Mouse (Mus musculus) G1E (cell line): Measurements from ENCODE around the gene Gm26727. TPM values are rescaled to one million over a fixed set of nuclear protein-coding genes. Genes with fewer than 3 reads are reported as not detected.
"Not testable (repeated sequence)": the region's sequence is repeated elsewhere in the genome, so short reads cannot be mapped to it uniquely, and the experiment has no call there.

Experiments
- ATAC-seq: 2 replicates; pipeline ENCODE4 v1.8.0; 2016; ENCODE audit warnings: mild to moderate bottlenecking; ENCODE audit not compliant: insufficient number of reproducible peaks, poor library complexity, low FRiP score, severe bottlenecking; ENCODE audit errors: extremely low read depth
- DNase-seq: peaks from one replicate; pipeline ENCODE4 v3.0.0; 2012; ENCODE audit warnings: low spot score
- H3K27me3 ChIP-seq: 2 replicates; pipeline ENCODE4 v1.6.1; 2012; ENCODE audit warnings: mild to moderate bottlenecking, low read length, inconsistent platforms; ENCODE audit not compliant: insufficient read depth
- H3K36me3 ChIP-seq: replicated peaks from 2 replicates; pipeline ENCODE3; 2012; ENCODE audit warnings: mild to moderate bottlenecking, inconsistent platforms
- H3K4me1 ChIP-seq: 2 replicates; pipeline ENCODE4 v1.6.1; 2012; ENCODE audit warnings: low read depth, low read length, inconsistent platforms, mixed read lengths; ENCODE audit not compliant: insufficient read depth
- H3K4me3 ChIP-seq: 2 replicates; pipeline ENCODE4 v1.5.1; 2012; ENCODE audit warnings: low read depth, mild to moderate bottlenecking, inconsistent platforms, low read length, moderate library complexity, mixed read lengths
- H3K9me3 ChIP-seq: replicated peaks from 2 replicates; pipeline ENCODE4 v1.6.1; 2012; ENCODE audit warnings: inconsistent platforms
- CTCF ChIP-seq: IDR thresholded peaks from 2 replicates; pipeline ENCODE4 v1.5.1; 2012; ENCODE audit warnings: low read depth, low read length, inconsistent platforms, mixed read lengths
- GATA1 ChIP-seq: IDR thresholded peaks from 2 replicates; pipeline ENCODE4 v1.6.1; 2012; ENCODE audit warnings: borderline replicate concordance, low read length, inconsistent platforms, mixed read lengths
- GATA2 ChIP-seq: IDR thresholded peaks from 2 replicates; pipeline ENCODE4 v1.6.1; 2012; ENCODE audit warnings: low read depth, low read length, inconsistent platforms, borderline replicate concordance
- POLR2AphosphoS5 ChIP-seq: IDR thresholded peaks from 2 replicates; pipeline ENCODE4 v1.6.1; 2012; ENCODE audit warnings: low read depth, low read length, inconsistent platforms; ENCODE audit not compliant: insufficient replicate concordance
- TAL1 ChIP-seq: conservative IDR thresholded peaks from 2 replicates; pipeline ENCODE4 v1.6.1; 2012; ENCODE audit warnings: low read depth, low read length, inconsistent platforms, mixed read lengths
- polyA plus RNA-seq: library from polyadenylated mRNA; stranded (reverse); fragments of >175 nt; gene quantifications from 2 replicates; pipeline ENCODE4 v1.2.3, GENCODE M21; 2012
- total RNA-seq, 2 experiments: library from RNA; stranded (forward) in 1 of 2; stranded (reverse) in 1 of 2; fragments of 200-1000 nt in 1 of 2; fragments of >200 nt in 1 of 2; fragmentation: Nextera tagmentation in 1 of 2; gene quantifications; 2 replicates each; pipeline ENCODE4 v1.2.3; 2014 to 2017

The Gm26727 gene
- not detected in 2 replicates for total RNA-seq (2014; fragmentation: Nextera tagmentation)
- total RNA-seq (2017) = not detected in 2 replicates
- polyA plus RNA-seq = not detected in 2 replicates

DNA sequence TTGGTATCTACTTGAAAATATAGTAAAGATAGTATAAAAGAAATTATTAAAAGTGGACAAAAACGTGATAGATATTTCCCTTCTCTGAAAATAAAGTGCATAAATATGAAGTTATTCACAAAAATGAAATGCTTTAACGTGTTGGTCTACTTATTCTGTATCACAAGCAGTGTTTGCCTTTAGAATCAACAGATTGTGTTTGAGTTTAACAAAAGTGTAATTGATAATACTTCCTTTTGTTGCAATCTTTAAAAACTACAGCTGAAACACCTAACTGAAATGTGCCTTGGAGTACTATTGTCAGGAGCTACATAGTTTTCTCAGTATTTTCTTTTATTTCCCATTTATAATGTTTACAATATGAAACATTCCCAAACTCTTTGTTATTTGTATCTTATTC lies at the start of gene Gm26727:
Gm26727 (minus strand) TSS at position 101 of the 400 bp plus-strand sequence.
- TF ChIP-seq TAL1 (no peak), GATA1 (no peak), GATA2 (no peak), POLR2AphosphoS5 (no peak), CTCF (no peak)
- no peaks in the 10 kb centered on the region for H3K4me1 ChIP-seq
- ATAC-seq = no peak

GRCm38 (mm10) chr2:67481051-67481450 lies 48.1 kb upstream of the Gm26727 start:
- no peak for ATAC-seq
- Histone ChIP-seq H3K27me3 (no peaks in the 10 kb centered on the region), H3K36me3 (no peaks in the 10 kb centered on the region), H3K4me3 (no peak overlapping the region), H3K9me3 (peaks cover 11% of the 10 kb centered on the region; the same call in 1 of the 2 replicates), H3K4me1 (no peaks in the 10 kb centered on the region)
- DNase-seq = no peak
- TF ChIP-seq POLR2AphosphoS5 (no peak), GATA1 (no peak), TAL1 (no peak), CTCF (no peak), GATA2 (no peak)

More for the DNA sequence above, at the start of gene Gm26727:
- Histone ChIP-seq H3K36me3 (no peaks in the 10 kb centered on the region), H3K9me3 (no peaks in the 10 kb centered on the region), H3K4me3 (no peak within 1 kb of the TSS), H3K27me3 (no peaks in the 10 kb centered on the region)
- no peak for DNase-seq

DNA sequence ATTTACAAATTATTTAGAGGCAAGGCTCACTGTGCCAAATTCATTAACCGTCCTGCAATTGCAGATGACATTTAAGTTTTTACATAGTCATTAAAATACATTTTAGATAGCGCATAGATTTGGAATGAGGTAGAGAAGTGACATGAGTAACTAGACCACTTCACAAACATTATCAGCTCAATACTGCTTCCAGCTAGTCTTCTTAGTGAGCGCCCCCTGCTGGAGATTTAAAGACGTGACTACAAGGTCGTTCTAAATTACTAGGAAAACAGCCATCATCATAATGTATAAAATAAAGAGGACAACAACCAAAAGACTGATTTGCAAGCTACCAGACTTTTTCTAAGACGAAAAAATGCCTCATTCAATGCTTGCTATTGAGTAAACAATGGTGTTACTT lies 44.8 kb upstream of the Gm26727 start:
- no peak for ATAC-seq
- no peaks in the 10 kb centered on the region for H3K36me3 ChIP-seq
- no peak for DNase-seq
- H3K27me3 ChIP-seq = no peaks in the 10 kb centered on the region
- H3K4me1 ChIP-seq = no peaks in the 10 kb centered on the region
- no peak overlapping the region for H3K4me3 ChIP-seq
- TF ChIP-seq POLR2AphosphoS5 = no peak
- TF ChIP-seq GATA2 = no peak
- TF ChIP-seq CTCF = no peak
- no peak for TF ChIP-seq TAL1
- TF ChIP-seq GATA1 = no peak
- peaks cover 11% of the 10 kb centered on the region; the same call in 1 of the 2 replicates for H3K9me3 ChIP-seq

- DNase-seq, H3K4me1 ChIP-seq, ATAC-seq, H3K4me3 ChIP-seq, H3K27me3 ChIP-seq, H3K36me3 ChIP-seq, H3K9me3 ChIP-seq: not testable (repeated sequence)
These were observed 37.0 kb upstream of the Gm26727 start for GRCm38 (mm10) chr2:67470030-67470429.

DNA sequence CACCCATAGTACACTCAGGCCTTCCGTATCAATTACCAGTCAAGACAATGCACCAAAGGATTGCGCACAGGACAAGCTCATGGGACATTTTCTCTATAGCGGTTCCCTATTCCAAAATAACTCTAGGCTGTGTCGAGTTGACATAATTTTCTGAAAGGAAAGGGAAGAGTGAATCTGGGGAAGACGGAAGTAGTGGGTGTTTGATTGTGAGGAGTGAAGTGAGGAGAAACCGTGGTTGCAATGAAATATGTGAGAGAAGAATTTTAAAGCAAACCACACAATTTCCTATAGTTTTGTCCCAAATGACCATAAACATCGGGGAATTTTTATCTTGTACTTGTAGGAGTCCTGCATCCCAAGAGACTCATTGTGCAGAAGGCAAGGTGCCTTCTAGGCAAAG lies 34.1 kb upstream of the Gm26727 start:
- DNase-seq = no peak
- H3K27me3 ChIP-seq = no peaks in the 10 kb centered on the region

GRCm38 (mm10) chr2:67460857-67461256 lies 27.9 kb upstream of the Gm26727 start:
- H3K4me3 ChIP-seq = no peak overlapping the region
- DNase-seq (no peak), ATAC-seq (no peak)
- H3K36me3 ChIP-seq = no peaks in the 10 kb centered on the region
- no peaks in the 10 kb centered on the region for H3K27me3 ChIP-seq
- no peak for TF ChIP-seq POLR2AphosphoS5
- TF ChIP-seq CTCF = no peak
- TF ChIP-seq TAL1 = no peak
- no peak for TF ChIP-seq GATA2
- no peak for TF ChIP-seq GATA1
- H3K9me3 ChIP-seq = peaks cover 10% of the 10 kb centered on the region
- H3K4me1 ChIP-seq = no peaks in the 10 kb centered on the region

More for the DNA sequence above, 34.1 kb upstream of the Gm26727 start:
- TF ChIP-seq GATA1 = no peak
- TF ChIP-seq GATA2 = no peak
- TF ChIP-seq POLR2AphosphoS5 = no peak
- no peak for TF ChIP-seq TAL1
- no peak for TF ChIP-seq CTCF
- Histone ChIP-seq H3K36me3 (no peaks in the 10 kb centered on the region), H3K4me3 (no peak overlapping the region), H3K4me1 (no peaks in the 10 kb centered on the region), H3K9me3 (0 out of 2 replicates have a peak, but pooled peaks cover 1% of the 10 kb centered on the region)
- no peak for ATAC-seq

GRCm38 (mm10) chr2:67447206-67447605 lies 14.2 kb upstream of the Gm26727 start:
- Histone ChIP-seq H3K4me1 (no peaks in the 10 kb centered on the region), H3K4me3 (no peak overlapping the region), H3K27me3 (no peaks in the 10 kb centered on the region), H3K9me3 (no peaks in the 10 kb centered on the region), H3K36me3 (no peaks in the 10 kb centered on the region)
- no peak for ATAC-seq
- no peak for TF ChIP-seq POLR2AphosphoS5
- no peak for TF ChIP-seq GATA1
- no peak for TF ChIP-seq GATA2
- no peak for TF ChIP-seq CTCF
- no peak for TF ChIP-seq TAL1
- no peak for DNase-seq
